Mouse (Mus musculus) stomach, embryonic 14.5 days (tissue): ENCODE measurements around the gene Mrto4. TPM values are rescaled to one million over a fixed set of nuclear protein-coding genes. Genes with fewer than 3 reads are reported as not detected.
"Not testable (repeated sequence)": the region's sequence is repeated elsewhere in the genome, so short reads cannot be mapped to it uniquely, and the experiment has no call there.

ENCODE experiments used
- ATAC-seq: fragments of 200-750 bp; cut with Nextera tagmentation; 2 replicates; pipeline ENCODE4 v1.8.0; 2017; ENCODE audit warnings: low read depth, moderate TSS enrichment; ENCODE audit not compliant: insufficient number of reproducible peaks, insufficient read depth, low FRiP score
- H3K27ac ChIP-seq: fragments of 300-500 bp; sonication (generic); 2 replicates; pipeline ENCODE4 v1.5.1; 2014; ENCODE audit warnings: mild to moderate bottlenecking, low read length, moderate library complexity, mixed read lengths
- H3K27me3 ChIP-seq: fragments of 300-500 bp; sonication (generic); 2 replicates; pipeline ENCODE4 v1.6.1; 2014; ENCODE audit warnings: low read length, control low read depth, mixed read lengths; ENCODE audit not compliant: control insufficient read depth, insufficient read depth
- H3K36me3 ChIP-seq: fragments of 300-500 bp; sonication (generic); 2 replicates; pipeline ENCODE4 v1.6.1; 2014; ENCODE audit warnings: mild to moderate bottlenecking, control low read depth, low read length, moderate library complexity, mixed read lengths; ENCODE audit not compliant: control insufficient read depth, insufficient read depth
- H3K4me1 ChIP-seq: fragments of 300-500 bp; sonication (generic); 2 replicates; pipeline ENCODE4 v1.6.1; 2014; ENCODE audit warnings: low read length, control low read depth, mixed read lengths; ENCODE audit not compliant: control insufficient read depth, insufficient read depth
- H3K4me2 ChIP-seq: fragments of 300-500 bp; sonication (generic); replicated peaks from 2 replicates; pipeline ENCODE4 v1.6.1; 2014; ENCODE audit warnings: low read depth, low read length, control low read depth
- H3K4me3 ChIP-seq: fragments of 300-500 bp; sonication (generic); 2 replicates; pipeline ENCODE4 v1.5.1; 2014; ENCODE audit warnings: low read depth, low read length, control low read depth
- H3K9ac ChIP-seq: fragments of 300-500 bp; sonication (generic); replicated peaks from 2 replicates; pipeline ENCODE4 v1.6.1; 2014; ENCODE audit warnings: low read depth, mild to moderate bottlenecking, control low read depth, low read length, moderate library complexity, mixed read lengths
- H3K9me3 ChIP-seq: fragments of 300-500 bp; sonication (generic); 2 replicates; pipeline ENCODE4 v1.6.1; 2016; ENCODE audit warnings: low read depth, low read length, control low read depth; ENCODE audit not compliant: control insufficient read depth
- WGBS: fragments of 180-500 bp; shearing (Covaris S2); extraction: QIAGEN DNeasy Blood & Tissue Kit; methylation state at CpG from one replicate; pipeline ENCODE4 v1.1.7; 2014; 5-methylcytosine and 5-hydroxymethylcytosine counted together
- polyA plus RNA-seq: library from polyadenylated mRNA; unstranded; fragments of >200 nt; fragmentation: Nextera tagmentation; extraction: Ambion mirVana; gene quantifications from 2 replicates; pipeline ENCODE4 v1.2.1, GENCODE M21; 2014

The Mrto4 gene
- polyA plus RNA-seq: 94.0 and 96.9 TPM in 2 replicates

- Histone ChIP-seq H3K36me3 (peaks cover 28% of the 10 kb centered on the region), H3K4me1 (peaks cover 7% of the 10 kb centered on the region), H3K9ac (peak within 1 kb of the TSS; percentile 88), H3K27me3 (no peaks in the 10 kb centered on the region), H3K9me3 (no peaks in the 10 kb centered on the region), H3K4me3 (peak within 1 kb of the TSS; percentile 81), H3K27ac (peak within 1 kb of the TSS; percentile 96), H3K4me2 (peak within 1 kb of the TSS; percentile 88)
- ATAC-seq: peak; percentile 92
- 0% methylated on average over 64 of the region's 64 CpGs for WGBS
Observed at GRCm38 (mm10) chr4:139351931-139352711, at the start of gene Mrto4, which contains the start of the genes Emc1 and Ubr4. Gene Mrto4, minus strand, starts transcription at chr4:139352576. Gene Emc1, plus strand, starts transcription at chr4:139352587. Gene Ubr4, plus strand, starts transcription at chr4:139352609.

DNA sequence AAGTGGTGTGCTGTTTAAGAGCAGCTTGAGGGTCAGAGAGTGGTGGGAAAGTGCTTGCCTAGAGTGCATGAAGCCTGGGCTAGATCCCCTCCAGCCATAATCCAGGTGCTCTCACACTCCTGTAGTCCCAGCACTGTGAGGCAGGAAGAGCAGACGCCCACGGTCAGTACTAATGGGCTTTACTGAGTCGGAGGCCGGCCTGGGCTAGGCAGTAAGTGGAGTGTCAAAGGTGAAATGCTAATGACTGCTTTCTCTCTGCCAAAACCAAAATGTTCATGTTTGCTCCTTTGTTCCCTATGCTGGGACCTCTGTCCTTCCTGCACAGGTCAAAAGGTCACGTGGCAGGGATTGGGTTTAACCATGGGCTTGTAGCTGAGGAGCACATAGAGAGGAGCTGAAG lies 48.1 kb upstream of the Mrto4 start:
- no peak overlapping the region for H3K9ac ChIP-seq
- H3K4me2 ChIP-seq: no peak overlapping the region
- no peaks in the 10 kb centered on the region for H3K9me3 ChIP-seq
- ATAC-seq: no peak
- H3K27ac ChIP-seq: no peak overlapping the region
- peaks cover 84% of the 10 kb centered on the region for H3K36me3 ChIP-seq
- H3K4me1 ChIP-seq: no peaks in the 10 kb centered on the region
- 88% methylated on average over 5 of the region's 5 CpGs for WGBS
- no peak overlapping the region for H3K4me3 ChIP-seq
- no peaks in the 10 kb centered on the region for H3K27me3 ChIP-seq

DNA sequence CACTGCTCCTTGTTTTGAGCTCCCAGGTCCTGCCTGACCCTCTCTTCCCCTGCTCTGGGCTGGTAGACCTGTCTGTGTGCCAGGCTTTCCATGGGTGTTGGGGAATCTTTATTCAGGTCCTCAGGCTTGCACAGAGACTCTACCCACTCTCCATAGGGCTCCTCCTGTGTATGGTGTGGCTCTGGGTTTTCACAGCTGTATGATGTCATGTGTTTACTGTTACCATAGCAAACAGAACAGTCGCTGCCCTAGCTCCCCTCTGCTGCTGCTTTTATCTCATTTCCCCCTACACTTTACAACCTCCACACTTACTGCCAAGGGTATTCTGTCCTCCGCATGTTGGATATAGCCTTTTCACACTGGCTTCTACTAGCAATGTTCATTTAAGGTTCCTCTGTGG lies 43.1 kb upstream of the Mrto4 start:
- WGBS: 37% methylated on average over 2 of the region's 2 CpGs
- H3K27me3 ChIP-seq: no peaks in the 10 kb centered on the region
- H3K4me1 ChIP-seq: no peaks in the 10 kb centered on the region
- no peak overlapping the region for H3K9ac ChIP-seq
- H3K9me3 ChIP-seq: no peaks in the 10 kb centered on the region
- no peak overlapping the region for H3K4me3 ChIP-seq
- ATAC-seq: no peak
- H3K36me3 ChIP-seq: peaks cover 90% of the 10 kb centered on the region
- no peak overlapping the region for H3K4me2 ChIP-seq
- no peak overlapping the region for H3K27ac ChIP-seq

GRCm38 (mm10) chr4:139389557-139389956 lies 37.2 kb upstream of the Mrto4 start:
- WGBS: 78% methylated on average over 4 of the region's 4 CpGs
- H3K27ac ChIP-seq: no peak overlapping the region
- H3K4me1 ChIP-seq: peaks cover 22% of the 10 kb centered on the region
- no peak overlapping the region for H3K9ac ChIP-seq
- no peak overlapping the region for H3K4me3 ChIP-seq
- no peak overlapping the region for H3K4me2 ChIP-seq
- H3K27me3 ChIP-seq: no peaks in the 10 kb centered on the region
- peaks cover 46% of the 10 kb centered on the region for H3K36me3 ChIP-seq
- no peak for ATAC-seq
- no peaks in the 10 kb centered on the region for H3K9me3 ChIP-seq

- no peaks in the 10 kb centered on the region for H3K27me3 ChIP-seq
- peak overlapping the region; percentile 6 for H3K4me2 ChIP-seq
- ATAC-seq: peak; percentile 88
- H3K27ac ChIP-seq: peak overlapping the region; percentile 81
- peaks cover 34% of the 10 kb centered on the region for H3K4me1 ChIP-seq
- H3K9me3 ChIP-seq: no peaks in the 10 kb centered on the region
- peak overlapping the region; percentile 2; the same call in 1 of the 2 replicates for H3K4me3 ChIP-seq
- WGBS: 13% methylated on average over 6 of the region's 6 CpGs
- no peak overlapping the region for H3K9ac ChIP-seq
- peaks cover 21% of the 10 kb centered on the region for H3K36me3 ChIP-seq
Observed at GRCm38 (mm10) chr4:139386869-139387319, 34.5 kb upstream of the Mrto4 start.

DNA sequence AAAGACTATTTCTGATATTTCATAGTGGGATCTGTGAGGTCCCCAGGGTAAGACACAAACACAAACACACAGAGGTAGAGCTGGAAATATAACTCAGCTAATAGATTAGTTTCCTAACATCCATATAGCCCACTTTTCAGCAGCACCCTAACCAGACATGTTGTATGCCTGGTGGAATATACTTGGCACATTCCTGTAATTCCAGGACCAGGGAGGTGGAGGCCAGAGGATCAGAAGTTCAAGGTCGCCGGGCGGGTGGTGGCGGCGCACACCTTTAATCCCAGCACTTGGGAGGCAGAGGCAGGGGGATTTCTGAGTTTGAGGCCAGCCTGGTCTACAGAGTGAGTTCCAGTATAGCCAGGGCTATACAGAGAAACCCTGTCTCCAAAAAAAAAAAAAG lies 33.5 kb upstream of the Mrto4 start:
- Histone ChIP-seq H3K36me3 (peaks cover 11% of the 10 kb centered on the region), H3K4me1 (peaks cover 34% of the 10 kb centered on the region), H3K27ac (0 out of 2 replicates have a peak overlapping the region, but pooled peaks have one; percentile 15), H3K4me2 (peak overlapping the region; percentile 6; the same call in 1 of the 2 replicates)
- 91% methylated on average over 5 of the region's 5 CpGs for WGBS
- H3K9me3 ChIP-seq, H3K4me3 ChIP-seq, H3K9ac ChIP-seq, ATAC-seq, H3K27me3 ChIP-seq: not testable (repeated sequence)

DNA sequence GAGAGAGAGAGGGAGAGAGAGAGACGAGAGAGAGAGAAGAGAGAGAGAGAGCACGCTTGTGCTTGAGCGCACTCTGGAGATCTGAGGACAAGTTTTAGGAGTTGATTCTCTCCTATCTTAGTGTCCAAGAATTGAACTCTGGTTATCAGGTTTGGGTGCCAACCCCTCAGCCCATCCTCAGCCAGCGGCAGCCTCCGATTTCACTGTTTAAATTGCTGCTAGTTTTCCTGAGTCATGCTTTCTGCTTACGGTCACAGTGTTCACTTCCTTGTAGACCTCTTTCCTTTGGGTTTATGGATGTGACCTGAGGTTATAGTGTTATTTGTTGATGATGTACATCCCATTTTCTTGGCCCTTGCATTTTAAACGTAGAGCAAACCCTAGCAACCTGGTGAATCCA lies 29.9 kb upstream of the Mrto4 start:
- H3K4me3 ChIP-seq: no peak overlapping the region
- no peak overlapping the region for H3K27ac ChIP-seq
- H3K4me2 ChIP-seq: no peak overlapping the region
- no peaks in the 10 kb centered on the region for H3K9me3 ChIP-seq
- no peaks in the 10 kb centered on the region for H3K27me3 ChIP-seq
- peaks cover 22% of the 10 kb centered on the region for H3K4me1 ChIP-seq
- WGBS: 70% methylated on average over 7 of the region's 7 CpGs
- ATAC-seq: no peak
- no peak overlapping the region for H3K9ac ChIP-seq
- peaks cover 5% of the 10 kb centered on the region for H3K36me3 ChIP-seq

GRCm38 (mm10) chr4:139381452-139381845 lies 29.1 kb upstream of the Mrto4 start:
- Histone ChIP-seq H3K27ac (no peak overlapping the region), H3K36me3 (peaks cover 5% of the 10 kb centered on the region), H3K9ac (peak overlapping the region; percentile 83), H3K9me3 (no peaks in the 10 kb centered on the region), H3K4me3 (peak overlapping the region; percentile 87), H3K4me1 (peaks cover 20% of the 10 kb centered on the region), H3K27me3 (no peaks in the 10 kb centered on the region), H3K4me2 (peak overlapping the region; percentile 88)
- ATAC-seq: no peak
- 38% methylated on average over 4 of the region's 4 CpGs for WGBS
